In genomic region chr11:113737912-113738311, GRCm38 (mm10) we compare ENCODE assay signal across 21 mouse cellular contexts. TPM values are rescaled to one million over a fixed set of nuclear protein-coding genes. Genes with fewer than 3 reads are reported as not detected.
DNase-seq lines count a peak whose midpoint lies in the region; ATAC-seq and TF ChIP-seq lines count a peak whose summit lies in the region.
"Had no signal": no experiment of that assay in that cellular context is flagged by ENCODE, and none has a peak within 500 bp of the region (broad histone marks: within the 10 kb centered on the region; RNA-seq: fewer than 3 reads in every experiment).

No protein-coding gene starts in this region.

- peaks cover 8% of the 10 kb centered on the region for H3K36me3 ChIP-seq in liver, postnatal 0 days (replicated peaks; ENCODE audit: insufficient read depth, low read length)
- H3K36me3 ChIP-seq in midbrain, embryonic 10.5 days: peaks cover 67% of the 10 kb centered on the region
- H3K36me3 ChIP-seq: hindbrain, embryonic 15.5 days had no signal

- 40% methylated on average over 8 of the region's 8 CpGs for WGBS in liver, postnatal 0 days (ENCODE audit: insufficient replicate concordance)
- WGBS in midbrain, embryonic 10.5 days: 87% methylated on average over 8 of the region's 8 CpGs

- H3K4me2 ChIP-seq in liver, postnatal 0 days (ENCODE audit: low read depth, low read length): no peak overlapping the region
- H3K4me2 ChIP-seq: hindbrain, embryonic 15.5 days; intestine, embryonic 15.5 days; midbrain, embryonic 11.5 days had no signal

- H3K4me1 ChIP-seq in liver, postnatal 0 days (ENCODE audit: insufficient read depth): peaks cover 46% of the 10 kb centered on the region
- H3K4me1 ChIP-seq in midbrain, embryonic 10.5 days: peaks cover 65% of the 10 kb centered on the region

- H3K4me3 ChIP-seq in liver, postnatal 0 days (ENCODE audit: low read depth, low read length): no peak overlapping the region
- H3K4me3 ChIP-seq in midbrain, embryonic 10.5 days: no peak overlapping the region
- H3K4me3 ChIP-seq: embryonic facial prominence, embryonic 10.5 days; hindbrain, embryonic 15.5 days; intestine, embryonic 15.5 days had no signal

- TF ChIP-seq CTCF in liver, postnatal 0 days (IDR thresholded peaks at IDR 0.05; ENCODE audit: low read depth): no peak

- no peak for DNase-seq in liver, postnatal 0 days
- DNase-seq in liver (no peak), ZHBTc4 (ENCODE audit: low read depth, low spot score) (peak; percentile 59)
- no peak for DNase-seq in midbrain, embryonic 10.5 days (ENCODE audit: low spot score)
- DNase-seq in spleen, adult 12 weeks (ENCODE audit: low spot score): no peak
- DNase-seq: adrenal gland, postnatal 36 days; cerebellum, adult 2 months; gastrocnemius, postnatal 10 days; kidney, adult 9 months; kidney, postnatal 4 days; thymus, postnatal 25 days had no signal

- H3K27ac ChIP-seq in liver, postnatal 0 days (ENCODE audit: low read depth): no peak overlapping the region
- no peak overlapping the region for H3K27ac ChIP-seq in midbrain, embryonic 10.5 days (replicated peaks)
- H3K27ac ChIP-seq: embryonic facial prominence, embryonic 10.5 days; hindbrain, embryonic 15.5 days; intestine, embryonic 15.5 days had no signal

- TF ChIP-seq EP300 in liver, postnatal 0 days (IDR thresholded peaks at IDR 0.05; ENCODE audit: low read depth): no peak

- no peaks in the 10 kb centered on the region for H3K27me3 ChIP-seq in liver, postnatal 0 days (ENCODE audit: insufficient read depth, low read length)
- H3K27me3 ChIP-seq in midbrain, embryonic 10.5 days (ENCODE audit: low read depth, poor library complexity, severe bottlenecking): no peaks in the 10 kb centered on the region
- H3K27me3 ChIP-seq: hindbrain, embryonic 15.5 days; intestine, embryonic 15.5 days had no signal

- peaks cover 2% of the 10 kb centered on the region for H3K9me3 ChIP-seq in liver, postnatal 0 days (ENCODE audit: low read length)
- peaks cover 10% of the 10 kb centered on the region; the same call in 1 of the 2 replicates for H3K9me3 ChIP-seq in midbrain, embryonic 10.5 days (replicated peaks)
- H3K9me3 ChIP-seq: hindbrain, embryonic 15.5 days; intestine, embryonic 15.5 days had no signal

- 0 out of 2 replicates have a peak overlapping the region, but pooled peaks have one; percentile 11 for H3K9ac ChIP-seq in liver, postnatal 0 days (replicated peaks)
- H3K9ac ChIP-seq: hindbrain, embryonic 15.5 days; intestine, embryonic 15.5 days had no signal

- ATAC-seq in liver, postnatal 0 days: no peak
- peak; percentile 74 for ATAC-seq in granulocyte monocyte progenitor cell, adult 5-6 weeks (replicated peaks; ENCODE audit: poor library complexity, severe bottlenecking)
- peak; percentile 71 for ATAC-seq in monocyte, adult 5-6 weeks (replicated peaks; ENCODE audit: insufficient number of reproducible peaks, low FRiP score, low TSS enrichment, poor library complexity, severe bottlenecking)
- ATAC-seq: intestine, embryonic 15.5 days had no signal

RNA-seq across cellular contexts. Expression of gene Cdc42ep4, which starts 13.8 kb away (rescaled TPM):
- 12.4 and 13.7 TPM in 2 replicates for polyA plus RNA-seq in liver, postnatal 0 days (2015; fragmentation: Nextera tagmentation; extraction: Ambion mirVana)
- 13.9 and 15.5 TPM in 2 replicates for total RNA-seq in granulocyte monocyte progenitor cell, adult 5-6 weeks (2014; fragmentation: Nextera tagmentation)
- 14.8 and 21.5 TPM in 2 replicates for total RNA-seq in granulocyte monocyte progenitor cell, adult 5-6 weeks (2017)
- 12.2 to 24.2 TPM (median 16.6 TPM) in 3 replicates for total RNA-seq in monocyte, adult 5-6 weeks (2017)
- 91.4 and 105 TPM in 2 replicates for polyA plus RNA-seq in midbrain, embryonic 10.5 days (2016; fragmentation: Nextera tagmentation; extraction: Ambion mirVana)

RNA-seq across cellular contexts. Expression of gene Cpsf4l, which starts 28.1 kb away (rescaled TPM):
- polyA plus RNA-seq in liver, postnatal 0 days (2015; fragmentation: Nextera tagmentation; extraction: Ambion mirVana): 0.38 and 0.46 TPM in 2 replicates
- total RNA-seq in granulocyte monocyte progenitor cell, adult 5-6 weeks (2014; fragmentation: Nextera tagmentation): not detected in 2 replicates
- total RNA-seq in granulocyte monocyte progenitor cell, adult 5-6 weeks (2017): not detected in 2 replicates
- not detected in 3 replicates for total RNA-seq in monocyte, adult 5-6 weeks (2017)
- polyA plus RNA-seq in midbrain, embryonic 10.5 days (2016; fragmentation: Nextera tagmentation; extraction: Ambion mirVana): 0.37 and 0.51 TPM in 2 replicates
- total RNA-seq: gastrocnemius, postnatal 10 days; heart, adult 8-10 months; heart, postnatal 25 days; layer of hippocampus, postnatal 14 days had no signal
- polyA plus RNA-seq: intestine, embryonic 15.5 days; small intestine, adult 2 months had no signal

RNA-seq across cellular contexts. Expression of gene D11Wsu47e, which starts 53.7 kb away (rescaled TPM):
- 4.3 and 4.6 TPM in 2 replicates for polyA plus RNA-seq in liver, postnatal 0 days (2015; fragmentation: Nextera tagmentation; extraction: Ambion mirVana)
- total RNA-seq in granulocyte monocyte progenitor cell, adult 5-6 weeks (2014; fragmentation: Nextera tagmentation): 10.4 and 28.3 TPM in 2 replicates
- 6.4 and 19.0 TPM in 2 replicates for total RNA-seq in granulocyte monocyte progenitor cell, adult 5-6 weeks (2017)
- total RNA-seq in monocyte, adult 5-6 weeks (2017): 5.9 to 15.9 TPM (median 13.4 TPM) in 3 replicates
- 25.0 and 26.4 TPM in 2 replicates for polyA plus RNA-seq in midbrain, embryonic 10.5 days (2016; fragmentation: Nextera tagmentation; extraction: Ambion mirVana)

RNA-seq across cellular contexts. Expression of gene Fam104a, which starts 54.0 kb away (rescaled TPM):
- 24.1 and 26.5 TPM in 2 replicates for polyA plus RNA-seq in liver, postnatal 0 days (2015; fragmentation: Nextera tagmentation; extraction: Ambion mirVana)
- 14.4 and 15.6 TPM in 2 replicates for total RNA-seq in granulocyte monocyte progenitor cell, adult 5-6 weeks (2014; fragmentation: Nextera tagmentation)
- total RNA-seq in granulocyte monocyte progenitor cell, adult 5-6 weeks (2017): 17.6 and 25.0 TPM in 2 replicates
- total RNA-seq in monocyte, adult 5-6 weeks (2017): 17.2 to 28.1 TPM (median 27.7 TPM) in 3 replicates
- polyA plus RNA-seq in midbrain, embryonic 10.5 days (2016; fragmentation: Nextera tagmentation; extraction: Ambion mirVana): 60.5 and 60.9 TPM in 2 replicates
